ENCODE assay signal across 22 mouse cellular contexts in genomic region chr10:78307391-78307790, GRCm38 (mm10). TPM values are rescaled to one million over a fixed set of nuclear protein-coding genes. Genes with fewer than 3 reads are reported as not detected.
DNase-seq lines count a peak whose midpoint lies in the region; ATAC-seq and TF ChIP-seq lines count a peak whose summit lies in the region.
"Had no signal": no experiment of that assay in that cellular context is flagged by ENCODE, and none has a peak within 500 bp of the region (broad histone marks: within the 10 kb centered on the region; RNA-seq: fewer than 3 reads in every experiment).

No protein-coding gene starts in this region.

- DNase-seq in MN1 (ENCODE audit: low spot score) = peak; percentile 55
- DNase-seq in retina, adult 2 months (ENCODE audit: low read depth, low spot score) = peak; percentile 88
- DNase-seq in retina, postnatal 1 day = peak; percentile 81
- no peak for DNase-seq in cerebellum, adult 2 months
- no peak for DNase-seq in embryo, embryonic 10 days (ENCODE audit: low spot score)
- DNase-seq: adrenal gland, adult 8-10 months; adrenal gland, postnatal 14 days; adrenal gland, postnatal 36 days; cerebellum, adult 11-12 months; cerebellum, adult 8-10 months; cerebellum, adult 9-11 months; embryo, embryonic 11 days had no signal

- no peaks in the 10 kb centered on the region for H3K36me3 ChIP-seq in hindbrain, embryonic 16.5 days (ENCODE audit: control insufficient read depth, insufficient read depth, low read length)

- H3K27me3 ChIP-seq in cerebellum, adult 2 months (ENCODE audit: control insufficient read depth, insufficient read depth, low read length) = no peaks in the 10 kb centered on the region
- no peaks in the 10 kb centered on the region for H3K27me3 ChIP-seq in hindbrain, embryonic 16.5 days (replicated peaks; ENCODE audit: control insufficient read depth, insufficient read depth, low read length)
- H3K27me3 ChIP-seq: embryonic facial prominence, embryonic 13.5 days; embryonic facial prominence, embryonic 15.5 days; forebrain, embryonic 12.5 days; Patski had no signal

- H3K9ac ChIP-seq in hindbrain, embryonic 16.5 days (ENCODE audit: low read depth, low read length) = no peak overlapping the region
- H3K9ac ChIP-seq: embryonic facial prominence, embryonic 13.5 days; embryonic facial prominence, embryonic 15.5 days; forebrain, embryonic 12.5 days had no signal

- H3K4me2 ChIP-seq in hindbrain, embryonic 16.5 days (ENCODE audit: low read length) = no peak overlapping the region
- H3K4me2 ChIP-seq: embryonic facial prominence, embryonic 13.5 days; embryonic facial prominence, embryonic 15.5 days; forebrain, embryonic 12.5 days had no signal

- peaks cover 43% of the 10 kb centered on the region for H3K4me1 ChIP-seq in cerebellum, adult 2 months (ENCODE audit: control insufficient read depth, insufficient read depth, low read length)
- H3K4me1 ChIP-seq in hindbrain, embryonic 16.5 days (ENCODE audit: control insufficient read depth, insufficient read depth, low read depth, low read length) = peaks cover 4% of the 10 kb centered on the region
- H3K4me1 ChIP-seq: forebrain, embryonic 12.5 days had no signal

- WGBS in cerebellum, adult 2 months = 71% methylated on average over 3 of the region's 3 CpGs
- 98% methylated on average over 3 of the region's 3 CpGs for WGBS in hindbrain, embryonic 16.5 days

- H3K9me3 ChIP-seq in hindbrain, embryonic 16.5 days (ENCODE audit: control insufficient read depth, low read length) = no peaks in the 10 kb centered on the region
- H3K9me3 ChIP-seq: embryonic facial prominence, embryonic 13.5 days; embryonic facial prominence, embryonic 15.5 days; forebrain, embryonic 10.5 days; forebrain, embryonic 12.5 days had no signal

- TF ChIP-seq POLR2A in cerebellum, adult 2 months (IDR thresholded peaks at IDR 0.05; ENCODE audit: borderline replicate concordance, insufficient read depth, low read length) = no peak

- H3K4me3 ChIP-seq in cerebellum, adult 2 months (replicated peaks; ENCODE audit: insufficient read depth, low read depth, low read length) = no peak overlapping the region
- H3K4me3 ChIP-seq in hindbrain, embryonic 16.5 days (ENCODE audit: low read length) = no peak overlapping the region
- H3K4me3 ChIP-seq: embryonic facial prominence, embryonic 13.5 days; embryonic facial prominence, embryonic 15.5 days; erythroblast, embryonic 14.5 days; forebrain, embryonic 10.5 days; forebrain, embryonic 12.5 days had no signal

- ATAC-seq in hindbrain, embryonic 16.5 days = no peak
- ATAC-seq: activated CD4-positive, CD25-positive, alpha-beta regulatory T cell, adult 4 months; forebrain, embryonic 14.5 days; forebrain, embryonic 16.5 days; Patski had no signal

- TF ChIP-seq CTCF in cerebellum, adult 2 months (IDR thresholded peaks at IDR 0.05; ENCODE audit: borderline replicate concordance, insufficient read depth, low read depth, low read length) = no peak

- no peak overlapping the region for H3K27ac ChIP-seq in cerebellum, adult 2 months (ENCODE audit: insufficient read depth, low read length)
- no peak overlapping the region for H3K27ac ChIP-seq in hindbrain, embryonic 16.5 days (ENCODE audit: low read depth, low read length)
- H3K27ac ChIP-seq: embryonic facial prominence, embryonic 13.5 days; embryonic facial prominence, embryonic 15.5 days; forebrain, embryonic 10.5 days; forebrain, embryonic 12.5 days had no signal

RNA-seq across cellular contexts. Expression of gene Agpat3, which starts 44.9 kb away (rescaled TPM):
- 246 and 256 TPM in 2 replicates for polyA plus RNA-seq in cerebellum, adult 2 months (2012; rRNA removed)
- 44.0 and 70.1 TPM in 2 replicates for polyA plus RNA-seq in hindbrain, embryonic 16.5 days (2015; fragmentation: Nextera tagmentation; extraction: Ambion mirVana)

Comparison
In these comparisons a context has a peak if more than half of its experiments do, and no peak if none do; other contexts are left out.
1. DNase-seq: peak in MN1 (single experiment), retina, adult 2 months (single experiment) and retina, postnatal 1 day (single experiment); none in cerebellum, adult 2 months (0 of 2) and embryo, embryonic 10 days (single experiment).